Mouse (Mus musculus) naive thymus-derived CD4-positive, alpha-beta T cell, adult 2 months (primary cell): Measurements from ENCODE around the gene Sord.

Experiments
- DNase-seq: peaks from one replicate; pipeline ENCODE4 v3.0.0-alpha.2; 2011; ENCODE audit warnings: low read depth

Gene Sord

DNA sequence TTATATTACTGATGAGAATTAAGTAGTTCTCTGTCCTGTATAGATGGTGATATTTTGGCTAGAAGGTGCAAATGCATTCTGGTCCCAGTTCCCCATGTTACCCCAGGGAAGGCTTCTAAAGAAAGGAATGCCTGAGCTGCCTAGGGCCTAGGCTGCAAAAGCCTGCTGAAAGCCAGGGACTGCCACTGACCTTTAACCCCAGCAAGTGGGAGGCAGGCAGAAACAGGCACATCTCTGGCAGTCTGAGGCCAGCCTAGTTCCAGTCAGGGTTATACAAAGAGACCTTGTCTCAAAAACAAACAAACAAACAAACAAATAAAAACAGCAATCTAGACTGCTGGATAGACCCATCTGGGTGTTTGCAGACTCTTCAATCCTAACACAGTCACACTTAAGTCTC lies 6.2 kb downstream of the Sord start:
- no peak for DNase-seq

DNA sequence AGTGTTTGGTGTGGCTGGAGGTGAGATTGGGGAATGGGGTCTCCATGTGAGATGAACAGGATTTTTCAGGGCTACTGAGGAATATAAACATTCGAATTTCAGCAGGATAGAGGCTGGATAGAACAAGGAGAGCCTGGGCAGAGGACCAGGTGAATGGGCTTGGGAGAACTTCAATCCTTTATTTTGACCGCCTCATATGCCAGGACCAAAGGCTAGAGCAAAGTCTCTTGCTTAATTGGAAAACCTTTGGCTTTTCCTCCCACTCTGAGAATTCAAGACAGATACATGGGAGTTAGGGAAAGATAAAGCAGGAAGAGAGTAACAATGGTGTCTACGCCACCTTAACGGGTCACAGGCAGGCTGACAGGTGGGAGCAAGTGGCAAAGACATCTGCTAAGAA lies 6.7 kb downstream of the Sord start:
- no peak for DNase-seq

DNA sequence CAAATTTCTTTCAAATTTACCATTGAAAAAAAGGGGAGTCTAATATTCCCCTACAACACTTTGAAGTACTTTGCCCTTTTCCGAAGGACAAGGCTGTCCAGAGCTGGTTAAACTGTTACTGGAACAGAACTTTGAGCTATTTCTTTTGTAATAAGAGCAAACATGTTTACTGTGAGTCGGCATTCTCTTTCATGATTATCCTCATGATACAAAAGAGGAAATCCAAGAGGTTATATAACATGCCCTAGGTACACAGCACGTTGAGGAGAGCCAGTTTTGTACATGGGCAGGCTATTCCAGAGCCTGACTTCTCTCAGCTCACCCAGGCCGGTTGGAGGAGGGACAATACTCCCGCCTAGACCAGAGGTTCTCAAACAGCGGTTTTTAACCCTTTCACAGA lies 7.4 kb downstream of the Sord start:
- no peak for DNase-seq

DNA sequence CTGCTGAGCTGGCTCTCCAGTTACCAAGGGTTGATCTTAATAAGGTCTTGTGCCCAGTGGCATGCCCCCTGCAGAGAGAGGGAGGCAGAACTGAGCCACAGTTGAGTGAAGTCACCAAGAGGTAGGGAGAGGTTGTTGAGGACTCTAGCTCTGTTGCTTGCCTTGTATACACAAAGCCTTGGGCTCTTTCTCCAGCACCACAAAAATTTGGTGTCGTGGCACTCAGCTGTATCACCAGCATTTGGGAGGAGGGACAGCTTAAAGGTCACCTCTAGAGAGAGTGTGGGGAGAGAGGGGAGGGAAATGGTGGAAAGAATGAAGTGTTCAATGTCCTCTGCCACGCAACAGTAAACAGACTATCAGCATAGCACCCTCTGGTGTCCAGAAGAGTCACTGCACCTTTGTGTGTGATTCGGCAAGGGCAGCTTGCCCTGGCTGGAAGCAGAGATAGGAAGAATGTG lies 9.2 kb downstream of the Sord start:
- peak; percentile 83 for DNase-seq

DNA sequence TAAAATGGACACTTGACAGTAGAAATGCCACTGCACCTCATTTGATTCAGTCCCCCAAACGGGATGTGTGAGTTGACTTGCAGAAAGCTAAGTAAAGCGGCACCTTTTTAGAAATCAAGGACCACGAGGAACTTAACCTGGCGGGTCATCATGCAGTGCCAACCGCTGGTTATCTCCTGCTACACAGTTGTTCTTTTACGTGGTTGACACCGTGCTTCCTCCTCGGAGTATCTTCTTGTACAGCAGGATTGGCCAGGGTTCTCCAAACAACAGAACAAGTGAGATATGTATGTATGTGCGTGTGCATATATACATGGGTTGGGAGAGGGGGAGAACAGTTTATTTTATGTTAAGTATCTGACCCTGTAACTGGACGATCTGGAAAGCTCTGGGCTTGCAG lies 13.2 kb downstream of the Sord start:
- DNase-seq: no peak

DNA sequence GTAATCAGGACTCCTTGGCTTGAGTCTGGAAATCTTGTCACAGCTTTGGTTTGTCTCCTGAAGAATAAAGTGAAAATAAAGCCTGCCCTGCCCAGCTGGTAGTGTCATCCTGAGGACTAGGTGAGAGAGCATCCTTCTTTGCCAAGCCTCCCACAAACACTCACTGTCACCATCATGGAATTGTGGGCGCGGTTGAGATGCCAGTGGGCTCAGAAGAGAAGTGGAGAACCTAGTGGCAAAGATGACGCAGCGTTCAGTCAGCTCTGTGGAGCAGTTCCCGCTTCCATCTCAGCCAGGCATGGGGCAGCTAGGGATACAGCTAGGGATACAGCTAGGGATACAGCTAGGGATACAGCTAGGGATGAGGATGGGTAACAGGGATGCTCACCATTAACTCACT lies 21.4 kb downstream of the Sord start:
- DNase-seq: no peak

DNA sequence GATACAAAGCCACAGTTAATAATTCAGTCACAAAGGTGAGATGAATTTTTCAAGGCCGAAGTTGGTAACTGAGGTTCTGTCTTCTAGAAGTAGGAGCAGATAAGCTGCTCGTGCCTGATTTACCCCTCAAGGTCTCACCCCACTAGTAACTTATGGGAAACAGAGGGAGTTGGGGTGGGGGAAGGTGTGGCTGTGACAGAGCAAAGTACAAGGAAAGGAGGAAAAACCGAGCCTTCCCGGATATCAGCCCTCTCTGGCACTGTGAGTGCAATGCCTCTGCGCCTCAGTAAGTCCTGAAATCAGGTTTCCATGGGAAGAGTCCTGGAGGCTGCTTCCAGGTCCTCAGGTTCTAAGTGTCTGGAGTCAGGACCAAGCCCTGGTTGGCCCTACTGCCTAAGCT lies 26.2 kb downstream of the Sord start:
- no peak for DNase-seq

DNA sequence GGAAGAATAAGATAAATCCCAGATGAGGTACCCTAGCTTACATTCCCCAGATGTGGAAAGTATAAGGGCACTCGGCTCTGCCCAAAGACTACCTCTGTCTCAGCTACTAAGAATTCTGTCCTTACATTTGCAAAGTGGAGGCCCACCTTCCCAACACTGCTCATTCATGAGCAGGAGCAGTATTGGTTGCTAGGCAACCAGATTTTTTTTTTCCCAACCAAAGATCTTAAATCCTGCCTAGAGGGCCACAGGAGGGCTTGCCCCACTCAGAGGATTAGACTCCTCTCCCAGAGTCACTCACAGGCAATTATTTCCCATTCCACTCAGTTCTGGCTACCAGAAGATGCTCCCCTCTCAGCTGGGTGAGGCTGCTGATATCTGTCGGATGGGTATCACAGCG lies 30.1 kb downstream of the Sord start:
- no peak for DNase-seq

DNA sequence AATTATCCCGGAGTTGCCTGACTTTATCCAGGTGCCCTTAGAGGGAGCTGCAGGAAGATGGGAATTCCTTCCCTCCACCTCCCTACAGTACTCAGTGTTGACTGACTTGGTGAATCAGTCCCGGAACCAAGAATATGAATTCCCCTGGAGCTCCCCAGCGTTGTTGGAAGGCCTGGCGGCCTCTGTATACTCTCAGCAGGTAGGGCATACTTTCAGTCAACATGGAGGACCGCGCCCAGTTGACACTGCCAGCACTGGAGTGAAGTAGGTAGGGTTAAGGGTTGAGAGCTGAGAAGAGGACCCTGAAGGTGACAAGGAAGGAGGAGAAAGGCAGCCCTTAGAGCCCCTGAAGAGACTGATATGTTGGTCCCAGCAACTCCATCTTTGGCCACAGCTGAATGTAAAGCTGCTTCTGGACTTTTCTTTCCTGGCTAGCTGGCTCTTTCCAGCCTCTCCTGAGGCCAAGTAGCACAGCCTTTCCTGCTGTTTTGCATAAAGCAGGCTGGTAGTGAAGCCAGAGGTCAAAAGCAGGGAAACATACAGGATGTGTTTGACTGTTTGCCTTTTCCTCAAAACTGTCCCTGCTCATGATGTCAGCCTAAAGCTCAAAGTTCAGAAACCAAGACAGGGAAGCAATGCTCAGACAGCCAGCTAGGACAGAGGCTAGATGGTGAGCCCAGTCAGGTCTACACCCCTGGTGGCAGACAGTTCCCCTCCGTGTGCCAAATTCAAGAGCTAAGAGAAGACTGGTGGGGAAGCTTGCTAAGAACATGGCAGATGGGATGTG lies 32.1 kb downstream of the Sord start:
- DNase-seq: no peak

DNA sequence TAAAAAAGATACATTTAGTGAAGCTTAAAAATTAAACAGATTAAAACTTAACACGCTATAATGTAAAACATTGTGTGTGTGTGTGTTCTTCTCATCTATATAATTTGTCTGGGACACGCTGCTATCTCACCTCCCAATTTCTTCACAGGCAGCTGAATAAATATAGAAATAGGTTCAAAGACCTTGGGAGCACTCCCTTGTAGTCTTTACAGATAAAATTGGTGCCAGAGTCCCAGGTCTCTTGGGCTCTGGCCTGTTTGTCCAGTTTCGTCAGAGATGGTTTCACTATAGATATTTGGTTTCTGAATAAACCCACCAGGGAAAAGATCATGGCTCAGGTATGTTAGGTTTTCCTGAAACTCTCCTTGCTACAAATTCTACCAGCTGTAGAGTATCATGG lies 44.2 kb downstream of the Sord start:
- DNase-seq: no peak

DNA sequence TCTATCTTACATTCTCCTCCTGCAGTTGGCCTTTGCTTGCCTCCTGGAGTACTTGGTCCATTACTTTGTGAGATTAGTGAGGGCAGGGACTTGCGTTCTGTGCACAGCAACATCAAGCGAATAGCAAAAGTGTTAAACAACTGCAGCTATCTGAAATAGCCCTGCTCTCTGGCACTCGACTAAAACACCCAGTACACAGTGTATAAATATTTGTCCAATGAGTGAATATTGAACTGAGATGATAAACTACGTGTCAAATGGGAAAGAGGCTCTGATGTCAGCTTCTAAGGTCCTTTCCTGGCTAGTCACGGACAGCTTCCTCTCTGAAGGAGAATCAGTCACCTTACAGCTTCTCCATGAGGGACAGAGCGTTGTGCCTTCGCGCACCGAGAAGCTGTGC lies 49.5 kb downstream of the Sord start:
- DNase-seq: no peak

DNA sequence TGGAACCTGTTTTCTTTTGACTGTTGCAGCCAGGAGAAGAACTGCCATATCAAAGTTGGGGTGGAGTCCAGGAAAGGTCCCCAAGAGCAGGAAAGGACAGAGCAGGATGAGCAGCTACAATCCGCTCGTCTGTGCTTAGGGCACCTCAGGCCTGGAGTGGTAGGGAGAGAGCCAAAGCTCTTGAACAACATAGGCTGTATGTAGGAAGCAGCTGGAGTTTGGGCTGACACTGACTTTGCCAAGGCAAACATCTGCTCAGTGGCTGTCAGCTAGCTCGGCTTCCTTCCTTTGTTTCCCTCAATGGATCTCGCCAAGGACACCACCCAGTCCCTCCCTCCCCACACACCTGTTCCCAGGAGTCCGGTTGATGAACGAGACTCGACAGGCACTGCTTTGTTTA lies 51.6 kb downstream of the Sord start:
- DNase-seq: no peak

DNA sequence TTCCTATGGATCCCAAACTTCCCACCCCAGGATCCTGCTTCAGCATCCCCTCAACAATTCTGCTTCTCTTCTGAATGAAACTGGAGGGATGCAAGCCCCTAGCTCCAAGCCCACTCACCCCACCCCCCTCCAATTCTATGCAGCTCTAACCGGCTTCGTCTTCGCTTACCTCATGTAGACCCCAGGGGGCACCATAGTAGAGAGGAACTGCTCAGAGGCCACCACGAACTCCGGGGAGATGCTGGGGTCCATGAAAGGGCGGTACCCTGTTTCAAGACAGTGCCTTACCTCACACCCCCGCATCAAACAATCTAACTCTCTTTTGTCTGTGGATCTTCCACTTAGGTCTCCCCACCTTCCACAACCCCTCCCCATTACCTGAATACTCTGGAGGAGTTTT lies 60.4 kb downstream of the Sord start:
- DNase-seq: peak; percentile 15

DNA sequence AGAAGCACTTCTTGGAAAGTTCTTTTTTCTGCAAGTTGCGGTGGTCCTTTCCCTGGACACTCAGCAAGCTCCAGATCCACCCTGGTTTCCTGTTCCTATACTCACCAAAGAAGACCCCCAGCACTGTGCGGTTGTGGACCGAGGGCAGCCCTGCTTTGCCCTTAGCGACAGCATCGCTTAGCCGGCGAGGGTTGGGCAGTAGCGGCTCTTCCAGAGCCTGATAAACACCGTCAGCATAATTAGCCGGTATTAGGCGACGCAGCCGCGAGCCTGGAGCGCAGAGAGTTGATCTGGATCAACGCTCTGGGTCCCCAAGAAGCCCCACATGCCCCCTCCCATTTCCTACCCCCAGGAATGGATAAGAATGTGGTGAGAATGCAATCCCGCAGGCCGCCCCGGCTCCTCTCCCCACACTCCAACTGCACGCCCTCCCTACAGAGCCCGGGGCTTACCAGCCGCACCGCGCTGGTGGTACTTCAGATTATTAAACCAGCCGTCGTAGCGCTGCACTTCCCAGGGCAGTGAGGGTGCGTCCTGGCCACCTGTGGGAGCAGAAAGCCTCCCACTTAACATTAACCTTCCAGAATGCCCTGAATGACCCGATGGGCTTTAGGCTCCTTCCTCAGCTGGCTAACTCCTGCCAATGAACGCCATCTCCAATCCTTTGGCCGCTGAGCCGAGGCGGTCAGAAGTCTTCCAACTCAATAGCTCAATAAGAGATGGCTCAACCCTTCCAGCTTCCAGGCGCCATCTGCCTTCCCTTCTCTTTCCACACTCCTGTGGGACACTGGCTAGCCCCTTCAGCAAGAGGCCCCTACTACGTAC lies 62.9 kb downstream of the Sord start:
- peak; percentile 25 for DNase-seq

DNA sequence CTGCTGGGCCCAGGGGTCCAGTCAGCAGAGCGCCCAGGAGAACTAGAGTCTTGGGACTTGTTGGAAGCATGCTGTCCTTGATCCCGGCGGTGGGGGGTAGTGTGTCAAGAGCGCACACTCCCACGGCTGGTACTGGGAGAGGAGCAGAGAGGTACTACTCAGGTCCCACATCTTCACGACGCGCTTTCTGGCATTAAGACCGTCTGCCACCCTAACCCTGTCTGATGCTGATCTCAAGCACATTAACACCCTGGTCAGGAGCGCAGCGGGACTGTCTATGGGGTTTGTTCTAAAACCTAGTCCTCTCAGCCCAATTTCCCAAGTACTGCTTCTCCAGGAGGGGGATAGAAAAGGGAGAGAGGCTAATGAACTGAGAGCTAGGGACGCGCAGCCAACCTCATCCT lies 63.5 kb downstream of the Sord start, which contains the start of gene Duox2:
Duox2 (minus strand) TSS at position 354 of the 404 bp plus-strand sequence.
- DNase-seq: no peak

DNA sequence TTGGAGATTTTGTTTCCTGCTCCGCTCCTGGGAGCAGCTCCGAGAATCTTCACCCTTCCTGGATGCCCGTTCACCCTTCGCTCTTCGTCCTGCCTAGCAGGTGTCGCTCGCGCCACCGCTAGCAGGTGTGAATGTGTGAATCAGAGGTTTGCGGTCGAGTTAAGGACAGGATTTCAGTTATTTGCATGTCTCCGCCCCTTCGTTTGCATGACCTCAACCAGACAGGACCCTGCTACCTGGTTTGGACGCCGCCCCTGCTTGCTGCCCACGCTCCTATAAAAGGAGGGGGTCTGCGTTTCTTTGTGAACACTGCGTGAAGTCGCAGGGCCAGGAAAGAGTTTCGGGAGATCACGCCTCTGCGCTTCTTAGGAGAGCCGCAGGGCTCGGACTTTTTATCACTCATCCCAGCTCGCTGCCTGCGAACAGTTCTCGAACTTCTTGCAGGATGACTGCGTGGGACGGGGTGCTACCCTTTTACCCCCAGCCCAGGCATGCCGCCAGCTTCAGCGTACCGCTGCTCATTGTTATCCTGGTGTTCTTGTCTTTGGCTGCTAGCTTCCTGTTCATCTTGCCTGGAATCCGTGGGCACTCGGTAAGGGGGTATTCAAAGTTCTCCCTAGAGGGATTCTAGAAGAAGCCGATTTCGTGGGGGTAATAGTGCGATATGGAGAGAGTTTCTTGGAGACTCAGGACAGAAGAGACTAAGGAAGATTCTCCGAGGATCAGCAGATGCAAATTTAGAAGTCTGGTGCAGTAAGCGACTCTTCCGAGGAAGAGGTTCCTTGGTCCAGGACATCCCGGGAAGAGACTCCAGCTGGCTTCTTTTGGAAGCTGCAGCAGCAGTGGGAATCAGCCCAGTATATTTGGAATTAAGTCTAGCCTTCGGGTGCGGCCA lies 64.3 kb downstream of the Sord start, which contains the start of gene Duoxa2:
Duoxa2 (plus strand) TSS at position 305 of the 895 bp plus-strand sequence.
- DNase-seq: peak; percentile 62

DNA sequence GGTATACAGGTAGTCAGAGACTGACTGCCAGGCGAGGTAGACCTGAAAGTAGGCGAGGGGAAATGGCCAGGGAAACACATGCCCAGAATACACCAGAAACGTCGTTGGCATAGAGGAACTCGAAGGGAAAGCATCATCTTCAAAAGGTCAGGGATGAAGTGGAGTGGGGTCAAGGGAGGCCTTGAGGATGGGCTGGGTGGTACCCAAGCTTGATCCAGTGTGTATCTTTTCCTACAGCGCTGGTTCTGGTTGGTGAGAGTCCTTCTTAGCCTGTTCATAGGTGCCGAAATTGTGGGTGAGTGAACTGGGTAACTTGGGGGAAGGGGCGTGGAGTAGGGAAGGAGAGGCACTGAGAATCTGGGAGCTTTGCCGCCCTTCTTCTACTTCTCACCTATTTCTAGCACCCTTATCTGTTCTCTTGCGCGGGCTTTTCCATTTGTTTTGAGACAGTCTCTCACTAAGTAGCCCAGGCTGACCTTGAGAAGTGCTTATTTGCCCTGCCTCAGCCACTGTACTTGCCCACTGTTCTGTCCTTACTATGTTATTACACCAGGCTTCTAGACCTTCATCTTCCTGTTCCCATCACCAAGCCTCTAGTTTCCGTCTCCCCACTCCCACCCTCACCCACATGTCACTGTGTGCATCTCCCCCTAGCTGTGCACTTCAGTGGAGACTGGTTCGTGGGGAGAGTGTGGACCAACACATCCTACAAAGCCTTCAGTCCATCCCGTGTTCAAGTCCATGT lies 65.5 kb downstream of the Sord start:
- peak; percentile 37 for DNase-seq

DNA sequence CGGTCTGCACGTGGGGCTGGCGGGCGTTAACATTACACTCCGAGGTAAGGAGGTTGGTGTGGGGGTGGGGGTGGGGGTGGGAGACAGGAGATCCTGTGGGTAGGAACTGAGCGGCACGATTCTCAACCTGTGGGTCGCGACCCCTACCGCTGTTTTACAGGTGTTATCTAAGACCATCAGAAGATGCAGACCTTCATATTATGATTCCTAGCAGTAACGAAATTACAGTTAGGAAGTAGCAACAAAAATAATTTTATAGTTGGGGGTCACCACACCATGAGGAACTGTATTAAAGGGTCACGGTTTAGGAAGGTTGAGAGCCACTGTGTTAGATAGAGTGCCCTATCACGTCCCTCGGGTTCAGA lies 66.1 kb downstream of the Sord start:
- no peak for DNase-seq

DNA sequence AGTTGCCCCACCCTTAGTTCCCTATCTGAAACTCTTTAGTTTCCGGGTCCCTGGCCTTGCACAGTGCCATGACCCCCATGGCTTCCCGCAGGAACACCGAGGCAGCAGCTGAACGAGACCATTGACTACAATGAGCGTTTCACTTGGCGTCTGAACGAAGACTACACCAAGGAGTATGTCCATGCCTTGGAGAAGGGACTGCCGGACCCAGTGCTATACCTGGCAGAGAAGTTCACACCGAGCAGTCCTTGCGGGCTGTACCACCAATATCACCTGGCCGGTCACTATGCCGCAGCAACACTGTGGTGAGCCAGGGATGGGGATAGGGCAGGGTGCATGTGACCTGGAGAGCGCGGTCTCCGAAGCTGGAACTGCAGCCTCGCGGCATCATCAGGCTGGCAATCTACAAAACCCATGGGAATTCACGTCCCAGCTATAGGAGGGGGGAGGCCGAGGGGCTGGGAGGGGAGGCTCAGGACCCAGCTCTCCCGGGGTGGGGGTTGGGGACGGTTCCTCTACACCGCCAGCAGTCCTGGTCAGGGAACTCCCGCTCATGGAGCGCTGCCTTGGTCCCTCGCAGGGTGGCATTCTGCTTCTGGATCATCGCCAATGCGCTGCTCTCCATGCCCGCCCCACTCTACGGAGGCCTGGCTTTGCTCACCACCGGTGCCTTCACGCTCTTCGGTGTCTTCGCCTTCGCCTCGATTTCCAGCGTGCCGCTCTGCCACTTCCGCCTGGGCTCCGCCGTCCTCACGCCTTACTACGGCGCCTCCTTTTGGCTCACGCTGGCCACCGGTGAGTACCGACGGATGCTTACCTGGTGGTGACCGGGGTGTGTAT lies 66.8 kb downstream of the Sord start:
- DNase-seq: peak; percentile 73

DNA sequence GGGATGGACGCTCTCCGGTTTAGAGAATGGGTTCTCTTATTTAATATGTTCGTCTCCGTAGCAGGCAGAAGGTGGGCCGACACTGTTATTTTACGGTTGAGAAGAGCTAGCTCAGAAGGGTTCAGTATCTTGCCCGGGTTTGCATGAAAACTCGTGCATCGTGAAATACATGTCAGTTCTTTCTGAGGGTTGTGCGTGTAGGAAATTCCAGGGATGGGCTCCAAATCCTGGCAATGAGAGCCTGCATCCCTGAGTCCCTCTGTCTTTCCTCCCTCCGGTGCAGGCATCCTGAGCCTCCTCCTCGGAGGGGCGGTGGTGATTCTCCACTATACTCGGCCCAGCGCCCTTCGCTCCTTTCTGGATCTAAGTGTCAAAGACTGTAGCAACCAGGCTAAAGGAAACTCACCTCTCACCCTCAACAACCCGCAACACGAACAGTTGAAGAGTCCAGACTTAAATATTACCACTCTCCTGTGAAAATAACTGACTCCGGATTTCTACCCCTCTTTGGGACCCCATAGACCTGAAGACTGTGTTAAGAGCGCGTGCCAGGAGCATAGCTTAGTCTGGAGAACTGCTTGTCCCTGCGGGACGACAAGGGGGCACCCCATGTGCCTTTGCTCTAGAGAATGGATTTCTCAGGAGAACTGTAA lies 67.5 kb downstream of the Sord start:
- DNase-seq: no peak
